Mouse (Mus musculus) layer of hippocampus, adult 8-10 months (tissue): ENCODE measurements around the gene Fli1. TPM values are rescaled to one million over a fixed set of nuclear protein-coding genes. Genes with fewer than 3 reads are reported as not detected.

ENCODE experiments used
- DNase-seq, 2 experiments: peaks; one replicate each; pipeline ENCODE4 v3.0.0; 2022; ENCODE audit warnings: low spot score in 2 of 2
- total RNA-seq, 4 experiments: library from RNA; stranded (reverse); gene quantifications; 2 replicates each; pipeline ENCODE4 v1.2.4; 2022

Fli1 gene
- total RNA-seq, 4 experiments from 2014 or later = 4.4 to 11.1 (median 6.3) TPM

- no peak for DNase-seq
Observed at GRCm38 (mm10) chr9:32468313-32468712, 74.3 kb downstream of the Fli1 start.

- no peak for DNase-seq
Observed at GRCm38 (mm10) chr9:32467443-32467842, 75.2 kb downstream of the Fli1 start.

- DNase-seq = no peak
Observed at GRCm38 (mm10) chr9:32466861-32467260, 75.8 kb downstream of the Fli1 start.

DNA sequence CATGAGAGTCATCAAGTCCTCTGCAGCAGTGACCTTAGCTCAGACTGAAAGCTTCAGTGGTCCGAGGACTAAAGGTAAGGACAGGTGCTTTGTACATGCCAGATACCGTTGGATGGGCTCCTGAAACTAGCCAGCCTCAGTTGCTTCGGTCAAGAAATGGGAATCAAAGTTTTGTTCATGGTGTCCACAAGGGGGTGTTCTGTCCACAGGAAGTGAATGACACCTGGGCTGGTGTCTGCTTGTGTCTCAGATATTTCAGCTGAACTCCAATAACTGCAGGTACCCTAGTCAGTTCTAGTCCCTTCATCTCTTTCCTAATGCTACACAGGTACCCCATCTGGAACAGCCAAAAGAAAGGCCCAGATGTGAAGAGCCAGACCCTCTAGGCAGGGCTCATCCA lies 86.0 kb downstream of the Fli1 start:
- no peak for DNase-seq

DNA sequence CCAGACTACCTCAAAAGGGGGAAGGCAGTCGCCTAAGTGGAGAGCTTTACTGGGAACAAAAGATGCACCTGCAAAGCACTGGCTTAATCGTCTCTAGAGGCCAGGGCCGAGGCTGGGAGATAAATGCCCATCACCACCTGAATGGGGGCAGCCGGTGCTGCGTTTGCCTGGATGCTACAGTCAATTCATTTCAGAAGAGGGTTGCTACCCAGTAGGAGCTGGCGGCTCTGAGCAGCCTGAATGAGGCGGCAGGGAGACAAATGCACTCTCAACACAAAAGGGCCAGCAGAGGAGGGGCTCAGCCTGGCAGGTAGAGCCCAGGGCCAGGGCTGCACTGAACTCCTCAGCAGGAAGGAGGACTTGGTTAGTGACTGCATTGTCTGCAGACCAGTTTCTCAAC lies 92.5 kb downstream of the Fli1 start:
- no peak for DNase-seq

DNA sequence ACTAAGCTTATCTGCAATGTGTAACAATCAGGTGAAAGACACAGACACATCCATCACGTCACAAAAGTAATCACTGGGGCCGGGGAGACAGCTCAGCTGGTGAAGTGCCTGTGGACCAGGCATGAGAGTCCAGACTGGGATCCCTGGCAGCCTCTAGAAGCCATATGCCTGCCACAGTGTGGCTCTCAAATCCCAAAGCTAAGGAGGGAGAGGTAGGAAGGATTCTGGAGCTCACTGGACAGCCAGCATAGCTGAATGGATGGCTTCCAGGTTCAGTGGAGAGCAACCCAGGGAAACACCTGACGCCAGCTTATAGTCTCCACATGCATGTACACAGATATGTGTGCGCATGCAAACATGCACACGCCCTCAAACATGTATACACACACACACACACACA lies 93.9 kb downstream of the Fli1 start:
- no peak for DNase-seq

DNA sequence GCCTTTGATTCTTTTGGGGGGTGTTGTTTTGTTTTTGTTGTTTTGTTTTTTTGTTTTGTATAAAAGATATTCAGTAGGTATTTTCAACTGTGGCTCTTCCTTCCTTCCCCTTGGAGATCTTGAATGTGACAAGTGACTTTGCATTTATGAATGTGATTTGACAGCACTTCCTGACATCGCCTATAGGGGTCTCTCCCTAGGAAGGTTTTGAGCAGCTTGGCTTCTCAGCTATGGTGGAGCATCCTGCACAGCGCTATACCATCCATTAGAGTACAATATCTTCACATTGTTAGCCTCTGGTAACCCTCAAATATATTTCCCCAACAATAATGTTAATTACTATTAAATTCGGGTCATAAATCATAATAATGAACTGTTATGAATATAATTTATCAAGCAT lies 96.9 kb downstream of the Fli1 start:
- DNase-seq = no peak

DNA sequence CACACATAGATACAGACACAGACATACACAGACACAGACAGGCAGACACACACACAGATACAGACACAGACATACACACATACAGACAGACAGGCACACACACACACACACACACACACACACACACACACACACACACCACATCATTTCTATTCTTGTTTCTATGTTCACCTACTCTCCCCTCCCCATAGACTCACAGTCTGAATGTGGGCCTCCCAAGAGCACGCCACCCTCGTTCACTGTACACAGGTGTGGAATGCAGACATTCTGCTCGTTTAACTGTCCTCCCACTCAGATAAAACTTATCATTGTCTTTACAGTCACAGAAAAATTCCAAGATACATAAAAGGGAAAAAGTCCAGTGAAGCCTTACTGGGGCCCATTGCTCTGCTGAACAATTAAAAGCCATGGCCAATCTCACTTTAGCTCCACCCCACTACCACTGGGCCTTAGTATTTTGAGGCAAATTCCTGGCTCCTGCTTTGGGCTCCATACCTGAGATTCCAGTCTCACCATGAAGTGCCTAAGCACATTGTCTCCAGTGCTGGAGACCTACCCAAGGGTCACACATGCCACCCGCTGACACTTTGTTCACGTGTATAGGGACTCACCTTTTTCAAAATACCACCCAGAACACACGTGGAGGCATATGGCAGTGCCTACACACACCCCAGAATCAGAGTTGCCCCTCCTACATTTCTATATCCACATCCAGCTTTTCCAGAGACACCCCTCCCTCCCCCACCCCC lies 98.0 kb downstream of the Fli1 start:
- no peak for DNase-seq

DNA sequence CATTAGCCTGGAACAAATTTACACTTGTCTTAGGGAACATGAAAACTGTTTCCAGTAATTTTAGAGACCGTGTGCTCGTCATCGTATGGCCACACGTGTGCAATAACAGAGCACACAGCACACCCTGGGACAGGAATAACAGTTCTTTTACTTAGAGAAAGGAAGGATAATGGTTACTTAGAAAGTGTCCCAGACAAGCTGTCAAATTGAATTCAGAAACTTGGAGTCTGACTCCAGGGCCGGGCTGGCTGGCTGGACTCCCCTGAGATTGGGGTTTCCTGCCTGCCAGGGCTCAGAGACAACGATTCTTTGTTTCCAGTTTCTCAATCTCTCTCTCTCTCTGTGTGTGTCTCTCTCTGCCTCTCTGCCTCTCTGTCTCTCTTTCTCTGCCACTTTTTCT lies 98.8 kb downstream of the Fli1 start:
- DNase-seq = no peak

DNA sequence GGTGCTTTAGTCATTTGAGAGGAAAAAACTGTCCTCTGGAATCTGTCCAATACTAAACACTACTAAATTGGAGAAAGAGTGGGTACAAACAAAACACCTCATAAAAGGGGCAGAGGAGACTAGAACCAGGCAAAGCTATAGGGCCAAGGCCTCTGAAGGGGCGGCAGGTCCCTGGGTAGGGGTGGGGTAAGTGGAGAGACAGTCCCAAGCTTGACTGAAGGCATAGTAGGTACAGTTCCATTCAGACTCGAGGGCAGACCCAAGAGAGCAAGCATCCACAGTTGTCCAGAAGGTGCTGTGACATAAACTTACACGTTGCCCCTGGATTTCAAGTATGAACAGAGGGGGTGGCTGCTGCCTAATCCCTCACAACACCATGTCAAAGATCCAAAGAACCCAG lies 99.5 kb downstream of the Fli1 start:
- DNase-seq = no peak

- peak; percentile 8 to 11 for DNase-seq
Observed at GRCm38 (mm10) chr9:32434241-32435213, 108.1 kb downstream of the Fli1 start.

- DNase-seq = no peak
Observed at GRCm38 (mm10) chr9:32431061-32431460, 111.6 kb downstream of the Fli1 start.

DNA sequence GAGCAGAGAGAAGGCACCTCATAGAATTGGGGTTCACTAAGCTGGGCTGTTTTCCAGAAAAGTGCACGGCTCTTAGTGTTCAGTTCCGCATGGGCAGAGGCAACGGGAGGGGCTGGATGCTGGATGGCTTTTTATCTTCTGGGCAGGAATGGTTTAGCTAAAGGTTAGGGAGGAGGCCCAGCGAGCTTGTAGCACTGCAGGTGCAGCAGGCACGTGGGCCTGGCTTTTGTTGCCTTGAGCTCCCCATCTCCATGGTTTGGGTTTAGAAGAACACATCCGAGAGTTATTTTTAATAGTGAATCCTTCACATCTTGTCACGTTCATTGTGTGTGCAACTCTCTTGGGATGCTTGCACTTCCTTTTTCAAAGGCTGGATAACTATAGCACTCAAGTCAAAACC lies 117.3 kb downstream of the Fli1 start:
- DNase-seq = no peak

DNA sequence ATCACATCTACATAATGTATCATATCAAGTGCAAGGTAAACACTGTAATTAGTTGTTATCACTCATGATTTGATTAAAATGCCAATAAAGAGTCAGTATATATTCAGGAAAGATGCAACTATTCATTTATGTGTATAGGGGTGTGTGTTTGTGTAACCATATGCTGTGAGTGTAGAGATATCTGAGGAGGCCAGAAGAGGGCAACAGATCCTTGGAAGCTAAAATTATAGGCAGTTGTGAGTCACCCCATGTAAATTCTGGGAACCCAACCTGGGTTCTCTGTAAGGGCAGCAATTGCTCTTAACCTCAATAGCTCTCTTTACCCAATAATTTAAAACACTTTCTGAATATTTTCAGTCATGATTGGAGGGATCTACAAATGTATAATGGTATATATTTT lies 122.0 kb downstream of the Fli1 start:
- DNase-seq = no peak

DNA sequence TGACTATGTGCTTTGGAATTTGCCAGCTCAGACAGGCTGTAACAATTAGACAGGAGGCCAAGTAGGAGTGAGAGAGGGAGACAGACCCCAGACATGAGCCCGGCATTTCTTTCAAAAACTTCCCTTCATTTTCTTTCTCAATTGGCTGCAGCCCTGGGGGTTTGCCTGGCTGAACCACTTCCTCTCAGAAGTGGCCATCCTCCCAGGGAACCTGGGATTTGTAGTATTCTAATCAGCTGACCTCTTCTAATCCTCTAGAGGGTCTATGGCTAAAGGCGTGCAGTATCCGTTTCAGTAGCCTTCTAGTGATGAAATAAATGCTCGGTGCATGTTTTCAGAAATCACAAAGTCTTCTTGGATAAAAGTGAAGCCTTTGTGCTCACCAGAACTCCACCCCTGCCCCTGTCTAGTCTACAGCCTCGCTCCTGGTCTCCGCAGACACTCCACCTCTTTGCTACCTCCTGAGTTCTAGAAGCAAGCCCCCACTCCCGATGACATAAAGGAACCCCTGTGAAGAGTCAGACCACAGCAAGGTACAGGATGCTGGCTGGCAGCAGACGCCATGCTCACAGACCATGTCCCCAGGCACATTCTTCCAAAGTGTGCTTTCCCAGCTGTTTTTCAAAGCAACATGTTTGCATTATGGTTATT lies 125.1 kb downstream of the Fli1 start:
- DNase-seq = no peak

- DNase-seq = no peak
Observed at GRCm38 (mm10) chr9:32415952-32416351, 126.7 kb downstream of the Fli1 start.

GRCm38 (mm10) chr9:32414956-32415355 lies 127.7 kb downstream of the Fli1 start:
- DNase-seq = no peak

- no peak for DNase-seq
Observed at GRCm38 (mm10) chr9:32412836-32413580, 129.7 kb downstream of the Fli1 start.

- DNase-seq = no peak
Observed at GRCm38 (mm10) chr9:32411507-32411906, 131.2 kb downstream of the Fli1 start.

- no peak for DNase-seq
Observed at GRCm38 (mm10) chr9:32410671-32411070, 132.0 kb downstream of the Fli1 start.
